Mouse (Mus musculus): ENCODE measurements around the gene Fbxo33.

GRCm38 (mm10) chr12:59260362-59260761 lies 40.8 kb upstream of the Fbxo33 start:
- no peak for TF ChIP-seq CTCF (IDR thresholded peaks at IDR 0.05; ENCODE audit: control insufficient read depth, insufficient read depth, insufficient replicate concordance, low read depth, low read length)
- no peak for TF ChIP-seq POLR2A (IDR thresholded peaks at IDR 0.05; ENCODE audit: control insufficient read depth, low read depth, low read length)
